ENCODE assay signal across 25 mouse cellular contexts in genomic region chr11:7234981-7235609, GRCm38 (mm10). TPM values are rescaled to one million over a fixed set of nuclear protein-coding genes. Genes with fewer than 3 reads are reported as not detected.
DNase-seq lines count a peak whose midpoint lies in the region; ATAC-seq and TF ChIP-seq lines count a peak whose summit lies in the region.
"Had no signal": no experiment of that assay in that cellular context is flagged by ENCODE, and none has a peak within 500 bp of the region (broad histone marks: within the 10 kb centered on the region; RNA-seq: fewer than 3 reads in every experiment).

No protein-coding gene starts in this region.

- H3K4me2 ChIP-seq in hindbrain, embryonic 14.5 days (replicated peaks): no peak overlapping the region
- no peak overlapping the region for H3K4me2 ChIP-seq in hindbrain, embryonic 16.5 days (ENCODE audit: low read length)
- H3K4me2 ChIP-seq in liver, embryonic 14.5 days (ENCODE audit: low read depth): no peak overlapping the region
- no peak overlapping the region for H3K4me2 ChIP-seq in liver, embryonic 11.5 days
- no peak overlapping the region for H3K4me2 ChIP-seq in stomach, embryonic 14.5 days (replicated peaks; ENCODE audit: low read depth, low read length)
- H3K4me2 ChIP-seq: heart, embryonic 15.5 days; midbrain, embryonic 15.5 days had no signal

- H3K4me1 ChIP-seq in hindbrain, embryonic 14.5 days (replicated peaks; ENCODE audit: control insufficient read depth, insufficient read depth, low read length): no peaks in the 10 kb centered on the region
- H3K4me1 ChIP-seq in hindbrain, embryonic 16.5 days (ENCODE audit: control insufficient read depth, insufficient read depth, low read depth, low read length): no peaks in the 10 kb centered on the region
- H3K4me1 ChIP-seq in liver, embryonic 14.5 days (replicated peaks; ENCODE audit: control insufficient read depth in 2 of 2, insufficient read depth in 2 of 2, low read length in 1 of 2): no peaks in the 10 kb centered on the region
- H3K4me1 ChIP-seq in liver, embryonic 11.5 days (replicated peaks; ENCODE audit: control insufficient read depth, insufficient read depth, low read length): no peaks in the 10 kb centered on the region
- no peaks in the 10 kb centered on the region for H3K4me1 ChIP-seq in stomach, embryonic 14.5 days (ENCODE audit: control insufficient read depth, insufficient read depth, low read length)
- H3K4me1 ChIP-seq: megakaryocyte, embryonic 14.5 days; midbrain, embryonic 15.5 days had no signal

- TF ChIP-seq CTCF in liver, embryonic 14.5 days (IDR thresholded peaks at IDR 0.05; ENCODE audit: low read depth): no peak

- no peaks in the 10 kb centered on the region for H3K9me3 ChIP-seq in hindbrain, embryonic 14.5 days (ENCODE audit: control insufficient read depth, low read length)
- no peaks in the 10 kb centered on the region for H3K9me3 ChIP-seq in hindbrain, embryonic 16.5 days (ENCODE audit: control insufficient read depth, low read length)
- H3K9me3 ChIP-seq in liver, embryonic 14.5 days (ENCODE audit: control insufficient read depth, low read length): no peaks in the 10 kb centered on the region
- H3K9me3 ChIP-seq in liver, embryonic 11.5 days (ENCODE audit: control insufficient read depth, low read length): no peaks in the 10 kb centered on the region
- no peaks in the 10 kb centered on the region for H3K9me3 ChIP-seq in stomach, embryonic 14.5 days (ENCODE audit: control insufficient read depth, low read depth, low read length)
- H3K9me3 ChIP-seq: heart, embryonic 15.5 days; midbrain, embryonic 15.5 days had no signal

- no peaks in the 10 kb centered on the region for H3K36me3 ChIP-seq in hindbrain, embryonic 14.5 days (replicated peaks; ENCODE audit: control insufficient read depth, insufficient read depth)
- H3K36me3 ChIP-seq in hindbrain, embryonic 16.5 days (ENCODE audit: control insufficient read depth, insufficient read depth, low read length): no peaks in the 10 kb centered on the region
- no peaks in the 10 kb centered on the region for H3K36me3 ChIP-seq in liver, embryonic 14.5 days (replicated peaks; ENCODE audit: control insufficient read depth, insufficient read depth, low read depth)
- H3K36me3 ChIP-seq in liver, embryonic 11.5 days (ENCODE audit: control insufficient read depth, insufficient read depth, low read length): no peaks in the 10 kb centered on the region
- no peaks in the 10 kb centered on the region for H3K36me3 ChIP-seq in stomach, embryonic 14.5 days (ENCODE audit: control insufficient read depth, insufficient read depth, low read length)
- H3K36me3 ChIP-seq: heart, embryonic 15.5 days; midbrain, embryonic 15.5 days had no signal

- no peaks in the 10 kb centered on the region for H3K27me3 ChIP-seq in hindbrain, embryonic 14.5 days (ENCODE audit: control insufficient read depth, insufficient read depth, low read length)
- H3K27me3 ChIP-seq in hindbrain, embryonic 16.5 days (replicated peaks; ENCODE audit: control insufficient read depth, insufficient read depth, low read length): no peaks in the 10 kb centered on the region
- H3K27me3 ChIP-seq in liver, embryonic 14.5 days (ENCODE audit: control insufficient read depth, insufficient read depth, low read length): no peaks in the 10 kb centered on the region
- H3K27me3 ChIP-seq in liver, embryonic 11.5 days (replicated peaks; ENCODE audit: control insufficient read depth, insufficient read depth, low read length): no peaks in the 10 kb centered on the region
- no peaks in the 10 kb centered on the region for H3K27me3 ChIP-seq in stomach, embryonic 14.5 days (ENCODE audit: control insufficient read depth, insufficient read depth, low read length)
- H3K27me3 ChIP-seq: CH12.LX; heart, embryonic 15.5 days; megakaryocyte, embryonic 14.5 days; midbrain, embryonic 15.5 days had no signal

- DNase-seq in embryo, embryonic 10 days (ENCODE audit: low spot score): peak; percentile 21
- no peak for DNase-seq in embryo, embryonic 11 days
- no peak for DNase-seq in hindbrain, embryonic 14.5 days (ENCODE audit: low spot score)
- DNase-seq in liver, embryonic 14.5 days (ENCODE audit: low read depth in 3 of 3, low spot score in 3 of 3): no peak
- no peak for DNase-seq in liver, embryonic 11.5 days (ENCODE audit: low spot score)
- no peak for DNase-seq in left cerebral cortex, postnatal 4 days
- DNase-seq: adrenal gland, postnatal 14 days; cerebellum, adult 8-10 months; gastrocnemius, adult 2 months; kidney, postnatal 14 days; lung, postnatal 10 days; retina, postnatal 1 day; right cerebral cortex, postnatal 4 days; thymus, adult 18-20 months had no signal

- no peak overlapping the region for H3K4me3 ChIP-seq in hindbrain, embryonic 14.5 days (replicated peaks; ENCODE audit: low read length)
- H3K4me3 ChIP-seq in hindbrain, embryonic 16.5 days (ENCODE audit: low read length): no peak overlapping the region
- H3K4me3 ChIP-seq in liver, embryonic 14.5 days (ENCODE audit: insufficient read depth in 1 of 2, low read depth in 2 of 2, low read length in 2 of 2): no peak overlapping the region
- no peak overlapping the region for H3K4me3 ChIP-seq in liver, embryonic 11.5 days (ENCODE audit: low read depth, low read length)
- no peak overlapping the region for H3K4me3 ChIP-seq in stomach, embryonic 14.5 days (ENCODE audit: low read depth, low read length)
- H3K4me3 ChIP-seq: gastrocnemius, adult 2 months; heart, embryonic 15.5 days; megakaryocyte, embryonic 14.5 days; midbrain, embryonic 15.5 days had no signal

- intact Hi-C loops in left cerebral cortex, postnatal 4 days (cut with DNase I): no loop called here

- WGBS in hindbrain, embryonic 14.5 days: 46% methylated on average over 3 of the region's 3 CpGs
- 37% methylated on average over 3 of the region's 3 CpGs for WGBS in hindbrain, embryonic 16.5 days
- whole genome bisulfite sequencing in liver, embryonic 14.5 days (ENCODE audit: insufficient replicate concordance): 20% methylated on average over 3 of the region's 3 CpGs
- 60% methylated on average over 3 of the region's 3 CpGs for WGBS in liver, embryonic 11.5 days
- 75% methylated on average over 3 of the region's 3 CpGs for WGBS in stomach, embryonic 14.5 days

- no peak overlapping the region for H3K9ac ChIP-seq in hindbrain, embryonic 14.5 days
- H3K9ac ChIP-seq in hindbrain, embryonic 16.5 days (ENCODE audit: low read depth, low read length): no peak overlapping the region
- H3K9ac ChIP-seq in liver, embryonic 14.5 days (replicated peaks): no peak overlapping the region
- H3K9ac ChIP-seq in liver, embryonic 11.5 days (ENCODE audit: low read depth, low read length): no peak overlapping the region
- no peak overlapping the region for H3K9ac ChIP-seq in stomach, embryonic 14.5 days (replicated peaks; ENCODE audit: low read depth, low read length)
- H3K9ac ChIP-seq: heart, embryonic 15.5 days; midbrain, embryonic 15.5 days had no signal

- no peak for TF ChIP-seq EP300 in liver, embryonic 14.5 days (IDR thresholded peaks at IDR 0.05; ENCODE audit: low read depth)

- 0 out of 2 replicates have a peak, but pooled peaks have one; percentile 23 for ATAC-seq in hindbrain, embryonic 14.5 days (ENCODE audit: low FRiP score)
- ATAC-seq in hindbrain, embryonic 16.5 days: no peak; the same call in 1 of the 2 replicates
- ATAC-seq in liver, embryonic 14.5 days (ENCODE audit: insufficient read depth): peak; percentile 26; the same call in 1 of the 2 replicates
- no peak; the same call in 1 of the 2 replicates for ATAC-seq in liver, embryonic 11.5 days (replicated peaks; ENCODE audit: low FRiP score)
- ATAC-seq in stomach, embryonic 14.5 days (ENCODE audit: insufficient number of reproducible peaks, insufficient read depth, low FRiP score, low read depth): no peak; the same call in 1 of the 2 replicates
- ATAC-seq: activated CD4-positive, CD25-positive, alpha-beta regulatory T cell, adult 4 months; midbrain, embryonic 15.5 days had no signal

- H3K27ac ChIP-seq in hindbrain, embryonic 14.5 days: no peak overlapping the region
- no peak overlapping the region for H3K27ac ChIP-seq in hindbrain, embryonic 16.5 days (ENCODE audit: low read depth, low read length)
- no peak overlapping the region for H3K27ac ChIP-seq in liver, embryonic 14.5 days
- no peak overlapping the region for H3K27ac ChIP-seq in liver, embryonic 11.5 days (ENCODE audit: low read depth, low read length)
- peak overlapping the region; percentile 23; the same call in 1 of the 2 replicates for H3K27ac ChIP-seq in stomach, embryonic 14.5 days (ENCODE audit: low read length)
- H3K27ac ChIP-seq: gastrocnemius, adult 2 months; heart, embryonic 15.5 days; midbrain, embryonic 15.5 days had no signal

RNA-seq across cellular contexts. Expression of gene Igfbp3, which starts 21.4 kb away (rescaled TPM):
- polyA plus RNA-seq in hindbrain, embryonic 14.5 days (2014; fragmentation: Nextera tagmentation; extraction: Ambion mirVana): 19.7 and 22.3 TPM in 2 replicates
- polyA plus RNA-seq in hindbrain, embryonic 16.5 days (2015; fragmentation: Nextera tagmentation; extraction: Ambion mirVana): 24.2 and 25.1 TPM in 2 replicates
- polyA plus RNA-seq in liver, embryonic 14.5 days (2012; rRNA removed): 13.7 and 21.4 TPM in 2 replicates
- 19.0 and 21.5 TPM in 2 replicates for polyA plus RNA-seq in liver, embryonic 14.5 days (2014; fragmentation: Nextera tagmentation; extraction: Ambion mirVana)
- 42.1 and 45.2 TPM in 2 replicates for polyA plus RNA-seq in liver, embryonic 11.5 days (2014; fragmentation: Nextera tagmentation; extraction: Ambion mirVana)
- 49.9 and 62.0 TPM in 2 replicates for polyA plus RNA-seq in stomach, embryonic 14.5 days (2014; fragmentation: Nextera tagmentation; extraction: Ambion mirVana)
- total RNA-seq in left cerebral cortex, postnatal 4 days (2021): 10 to 100 TPM; 20.6 to 21.3 TPM
- total RNA-seq: CH12.LX; granulocyte monocyte progenitor cell, adult 5-6 weeks had no signal
- polyA plus RNA-seq: activated CD4-positive, CD25-positive, alpha-beta regulatory T cell, adult 4 months had no signal

RNA-seq across cellular contexts. Expression of gene Igfbp1, which starts 37.5 kb away (rescaled TPM):
- polyA plus RNA-seq in hindbrain, embryonic 14.5 days (2014; fragmentation: Nextera tagmentation; extraction: Ambion mirVana): not detected in 2 replicates
- 0.10 and 0.20 TPM in 2 replicates for polyA plus RNA-seq in hindbrain, embryonic 16.5 days (2015; fragmentation: Nextera tagmentation; extraction: Ambion mirVana)
- polyA plus RNA-seq in liver, embryonic 14.5 days (2012; rRNA removed): 48.0 and 51.7 TPM in 2 replicates
- 56.3 and 62.0 TPM in 2 replicates for polyA plus RNA-seq in liver, embryonic 14.5 days (2014; fragmentation: Nextera tagmentation; extraction: Ambion mirVana)
- 48.2 and 49.9 TPM in 2 replicates for polyA plus RNA-seq in liver, embryonic 11.5 days (2014; fragmentation: Nextera tagmentation; extraction: Ambion mirVana)
- 1.5 and 1.7 TPM in 2 replicates for polyA plus RNA-seq in stomach, embryonic 14.5 days (2014; fragmentation: Nextera tagmentation; extraction: Ambion mirVana)
- total RNA-seq in left cerebral cortex, postnatal 4 days (2021): under 1 TPM in 1 of 2 experiments, not detected in 1; 0.24 TPM
- total RNA-seq: CH12.LX; gastrocnemius, adult 2 months; granulocyte monocyte progenitor cell, adult 5-6 weeks; layer of hippocampus, postnatal 14 days had no signal
- polyA plus RNA-seq: activated CD4-positive, CD25-positive, alpha-beta regulatory T cell, adult 4 months; midbrain, embryonic 15.5 days had no signal

RNA-seq across cellular contexts. Expression of gene Gm11985, which starts 46.7 kb away (rescaled TPM):
- polyA plus RNA-seq in hindbrain, embryonic 14.5 days (2014; fragmentation: Nextera tagmentation; extraction: Ambion mirVana): not detected in 2 replicates
- polyA plus RNA-seq in hindbrain, embryonic 16.5 days (2015; fragmentation: Nextera tagmentation; extraction: Ambion mirVana): not detected in 2 replicates
- polyA plus RNA-seq in liver, embryonic 14.5 days (2012; rRNA removed): not detected in 2 replicates
- polyA plus RNA-seq in liver, embryonic 14.5 days (2014; fragmentation: Nextera tagmentation; extraction: Ambion mirVana): not detected in 2 replicates
- not detected in 2 replicates for polyA plus RNA-seq in liver, embryonic 11.5 days (2014; fragmentation: Nextera tagmentation; extraction: Ambion mirVana)
- polyA plus RNA-seq in stomach, embryonic 14.5 days (2014; fragmentation: Nextera tagmentation; extraction: Ambion mirVana): 0.25 TPM in 1 of 2 replicates, not detected in the other
- not detected for total RNA-seq in left cerebral cortex, postnatal 4 days (2021)
- total RNA-seq: adrenal gland, postnatal 14 days; CH12.LX; gastrocnemius, adult 2 months; granulocyte monocyte progenitor cell, adult 5-6 weeks; layer of hippocampus, postnatal 14 days; left cerebral cortex, postnatal 10 days had no signal
- polyA plus RNA-seq: activated CD4-positive, CD25-positive, alpha-beta regulatory T cell, adult 4 months; embryonic facial prominence, embryonic 11.5 days; heart, embryonic 15.5 days; midbrain, embryonic 15.5 days had no signal

Comparison
In these comparisons a context has a peak if more than half of its experiments do, and no peak if none do; other contexts are left out.
1. ATAC-seq: peak in hindbrain, embryonic 14.5 days (single experiment) and liver, embryonic 14.5 days (single experiment); none in hindbrain, embryonic 16.5 days (single experiment), liver, embryonic 11.5 days (single experiment) and stomach, embryonic 14.5 days (single experiment).
2. RNA of gene Igfbp1, which starts 37.5 kb away (polyA plus RNA-seq): 48.0 to 62.0 TPM in liver, embryonic 14.5 days and 48.2 to 49.9 TPM in liver, embryonic 11.5 days; 1.5 to 1.7 TPM in stomach, embryonic 14.5 days, 0.10 to 0.20 TPM in hindbrain, embryonic 16.5 days and not detected in hindbrain, embryonic 14.5 days; every median in the first group is over 10 times any median in the second.